Mouse (Mus musculus) myocyte (in vitro differentiated cells): ENCODE measurements around the gene Nkx3-2.

Source experiments
- E2F4 ChIP-seq: IDR thresholded peaks from one replicate; pipeline ENCODE4 v1.6.1; 2011; ENCODE audit warnings: mild to moderate bottlenecking, control low read depth, moderate library complexity; ENCODE audit not compliant: insufficient read depth
- MYOD1 ChIP-seq, 3 experiments: IDR thresholded peaks; one replicate each; pipeline ENCODE4 v1.6.1; 2011; ENCODE audit warnings: control low read depth in 2 of 3, low read depth in 2 of 3, mild to moderate bottlenecking in 2 of 3, moderate library complexity in 1 of 3; ENCODE audit not compliant: insufficient read length in 2 of 3, control insufficient read depth in 1 of 3
- POLR2A ChIP-seq: IDR thresholded peaks from one replicate; pipeline ENCODE4 v1.6.1; 2011; ENCODE audit warnings: low read depth, mild to moderate bottlenecking, control low read depth, moderate library complexity; ENCODE audit not compliant: insufficient read length
- POLR2AphosphoS2 ChIP-seq: IDR thresholded peaks from one replicate; pipeline ENCODE4 v1.6.1; 2011; ENCODE audit warnings: low read depth, control low read depth; ENCODE audit not compliant: insufficient read length
- REST ChIP-seq: IDR thresholded peaks from one replicate; pipeline ENCODE4 v1.6.1; 2011; ENCODE audit warnings: mild to moderate bottlenecking, control low read depth, moderate library complexity; ENCODE audit not compliant: insufficient read depth, insufficient read length
- TCF3 ChIP-seq: IDR thresholded peaks from one replicate; pipeline ENCODE4 v1.6.1; 2011; ENCODE audit warnings: low read depth, control low read depth; ENCODE audit not compliant: insufficient read length
- USF1 ChIP-seq: IDR thresholded peaks from one replicate; pipeline ENCODE4 v1.6.1; 2011; ENCODE audit warnings: low read depth, mild to moderate bottlenecking, control low read depth, moderate library complexity

- TF ChIP-seq POLR2A = no peak
- TF ChIP-seq REST = no peak
- no peak for TF ChIP-seq USF1
- no peak for TF ChIP-seq E2F4
- TF ChIP-seq TCF3 = no peak
- TF ChIP-seq POLR2AphosphoS2 = no peak
- TF ChIP-seq MYOD1 (IDR thresholded peaks at IDR 0.05; ENCODE audit: control insufficient read depth in 1 of 3, insufficient read length in 2 of 3, low read depth in 2 of 3) = no peak
These were observed 5.3 kb downstream of the Nkx3-2 start for GRCm38 (mm10) chr5:41758671-41759639.
